Mouse (Mus musculus) layer of hippocampus, adult 6 months (tissue): ENCODE measurements around the gene Gm10354. TPM values are rescaled to one million over a fixed set of nuclear protein-coding genes. Genes with fewer than 3 reads are reported as not detected.

Experiments used
- long read RNA-seq, 2 experiments: library from polyadenylated mRNA; unstranded; transcript quantifications; one replicate each; pipeline ENCODE4 v2.0.0; 2019 to 2020
- polyA plus RNA-seq: library from polyadenylated mRNA; unstranded; fragments of <200 nt; fragmentation: Nextera tagmentation; gene quantifications from 2 replicates; pipeline ENCODE4 v1.2.3, GENCODE M21; 2021

Gene Gm10354
- not detected in 2 replicates for polyA plus RNA-seq
- long read RNA-seq, experiment 1 = 0 reads
- long read RNA-seq, experiment 2 = 0 reads

DNA sequence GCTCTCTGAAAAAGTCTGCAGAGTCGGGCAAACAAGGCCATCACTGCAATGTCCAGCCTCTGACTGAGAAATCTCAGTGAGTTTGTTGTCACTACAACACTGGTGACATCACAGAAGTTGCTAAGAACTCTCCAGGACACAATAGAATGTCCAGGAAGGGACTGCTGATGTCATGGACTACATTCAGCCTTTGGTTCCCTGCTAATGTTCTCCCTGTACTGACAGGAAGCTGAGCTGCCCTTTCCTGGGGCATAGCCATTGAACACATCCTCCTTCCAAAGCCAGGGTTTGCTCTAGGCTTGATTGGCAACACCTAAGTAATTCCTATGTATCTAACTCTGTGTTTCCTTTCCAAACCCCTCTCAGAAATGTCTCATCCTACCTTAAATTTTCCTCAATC, at the start of gene Gm10354:
TSS of gene Gm10354 (minus strand) at position 101 of the 400 bp plus-strand sequence.

GRCm38 (mm10) chr5:14938329-14938728, 40.4 kb downstream of the Gm10354 start, which contains the start of gene Speer4e:
TSS of gene Speer4e (minus strand) at chr5:14938429.

Other genes with a start within 250 kb of the Gm10354 start
- gene Gm9758, start 64.0 kb downstream of the Gm10354 start, polyA plus RNA-seq = not detected in 2 replicates
- gene Speer4e, start 40.5 kb downstream of the Gm10354 start, polyA plus RNA-seq = not detected in 2 replicates
- gene Gm17019, start 54.1 kb upstream of the Gm10354 start, polyA plus RNA-seq = not detected in 2 replicates